Mouse (Mus musculus) adrenal gland, postnatal 0 days (tissue): ENCODE results near the gene Etaa1. TPM values are rescaled to one million over a fixed set of nuclear protein-coding genes. Genes with fewer than 3 reads are reported as not detected.

Experiments used
- polyA plus RNA-seq: library from polyadenylated mRNA; unstranded; fragments of >200 nt; fragmentation: Nextera tagmentation; extraction: Ambion mirVana; gene quantifications from 2 replicates; pipeline ENCODE4 v1.2.1, GENCODE M21; 2015

Etaa1 gene
- 8.5 and 9.4 TPM in 2 replicates for polyA plus RNA-seq

DNA sequence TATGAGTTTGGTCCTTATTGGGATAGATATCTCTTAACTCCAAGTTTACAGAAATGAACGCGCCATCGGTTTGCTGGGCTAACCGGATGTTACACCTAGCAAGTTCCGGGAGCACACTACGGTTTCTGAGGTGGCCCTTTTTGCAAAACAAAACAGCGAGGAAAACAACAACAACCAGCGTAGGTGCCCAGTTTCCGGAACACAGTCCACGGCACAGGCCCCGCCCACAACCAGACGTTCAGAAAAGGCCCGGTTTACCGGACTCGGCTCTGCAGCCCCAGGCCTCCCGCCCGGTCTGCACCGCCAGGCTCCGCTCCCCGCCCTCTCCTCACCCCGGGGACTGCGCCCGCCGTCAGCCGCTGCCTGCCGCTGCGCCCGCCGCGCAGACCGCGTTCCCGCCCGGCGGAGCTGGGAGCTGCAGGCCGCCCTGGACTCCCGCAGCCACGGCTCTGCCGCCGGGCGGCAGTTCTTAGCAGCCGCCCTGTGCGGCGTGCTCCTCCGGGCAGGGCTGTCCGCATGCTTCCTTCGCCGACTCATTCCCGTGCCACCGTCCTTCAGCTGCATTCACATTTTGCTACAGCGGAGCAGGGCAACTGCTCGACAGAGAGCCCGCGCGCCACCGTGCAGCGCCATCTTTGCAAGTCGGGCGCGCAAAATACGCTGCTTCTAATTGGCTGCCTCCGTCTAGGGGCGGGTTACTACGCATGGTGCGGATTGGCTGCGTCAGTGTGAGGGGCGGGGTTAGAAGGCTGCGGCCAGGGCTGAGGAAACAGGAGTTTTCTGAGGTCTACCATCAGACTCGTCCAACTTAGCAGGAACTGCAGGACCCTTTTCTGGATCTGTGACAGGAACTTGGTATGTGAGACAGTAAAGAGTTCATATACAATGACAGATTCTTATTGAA, at the start of gene Etaa1:
Etaa1 (minus strand) TSS at position 645 of the 904 bp plus-strand sequence.

